Mouse (Mus musculus) myocyte (in vitro differentiated cells): ENCODE measurements around the gene Slc35f4.

ENCODE experiments used
- CEBPB ChIP-seq: IDR thresholded peaks from 2 replicates; pipeline ENCODE4 v1.6.1; 2011; ENCODE audit warnings: mild to moderate bottlenecking, moderate library complexity; ENCODE audit not compliant: poor library complexity, insufficient read depth, severe bottlenecking
- E2F4 ChIP-seq: IDR thresholded peaks from one replicate; pipeline ENCODE4 v1.6.1; 2011; ENCODE audit warnings: mild to moderate bottlenecking, control low read depth, moderate library complexity; ENCODE audit not compliant: insufficient read depth
- MAX ChIP-seq: IDR thresholded peaks from one replicate; pipeline ENCODE4 v1.6.1; 2011; ENCODE audit warnings: low read depth, mild to moderate bottlenecking, control low read depth
- MYOD1 ChIP-seq, 3 experiments: IDR thresholded peaks; one replicate each; pipeline ENCODE4 v1.6.1; 2011; ENCODE audit warnings: control low read depth in 2 of 3, low read depth in 2 of 3, mild to moderate bottlenecking in 2 of 3, moderate library complexity in 1 of 3; ENCODE audit not compliant: insufficient read length in 2 of 3, control insufficient read depth in 1 of 3
- MYOG ChIP-seq, 3 experiments: IDR thresholded peaks; one replicate each; pipeline ENCODE4 v1.6.1; 2011; ENCODE audit warnings: control low read depth in 2 of 3, low read depth in 2 of 3, mild to moderate bottlenecking in 2 of 3; ENCODE audit not compliant: insufficient read length in 2 of 3, control insufficient read depth in 1 of 3, insufficient read depth in 1 of 3
- POLR2A ChIP-seq: IDR thresholded peaks from one replicate; pipeline ENCODE4 v1.6.1; 2011; ENCODE audit warnings: low read depth, mild to moderate bottlenecking, control low read depth, moderate library complexity; ENCODE audit not compliant: insufficient read length
- POLR2AphosphoS2 ChIP-seq: IDR thresholded peaks from one replicate; pipeline ENCODE4 v1.6.1; 2011; ENCODE audit warnings: low read depth, control low read depth; ENCODE audit not compliant: insufficient read length
- REST ChIP-seq: IDR thresholded peaks from one replicate; pipeline ENCODE4 v1.6.1; 2011; ENCODE audit warnings: mild to moderate bottlenecking, control low read depth, moderate library complexity; ENCODE audit not compliant: insufficient read depth, insufficient read length
- TCF12 ChIP-seq: IDR thresholded peaks from one replicate; pipeline ENCODE4 v1.6.1; 2011; ENCODE audit warnings: mild to moderate bottlenecking, control low read depth; ENCODE audit not compliant: poor library complexity, insufficient read depth, severe bottlenecking
- TCF3 ChIP-seq: IDR thresholded peaks from one replicate; pipeline ENCODE4 v1.6.1; 2011; ENCODE audit warnings: low read depth, control low read depth; ENCODE audit not compliant: insufficient read length
- USF1 ChIP-seq: IDR thresholded peaks from one replicate; pipeline ENCODE4 v1.6.1; 2011; ENCODE audit warnings: low read depth, mild to moderate bottlenecking, control low read depth, moderate library complexity

DNA sequence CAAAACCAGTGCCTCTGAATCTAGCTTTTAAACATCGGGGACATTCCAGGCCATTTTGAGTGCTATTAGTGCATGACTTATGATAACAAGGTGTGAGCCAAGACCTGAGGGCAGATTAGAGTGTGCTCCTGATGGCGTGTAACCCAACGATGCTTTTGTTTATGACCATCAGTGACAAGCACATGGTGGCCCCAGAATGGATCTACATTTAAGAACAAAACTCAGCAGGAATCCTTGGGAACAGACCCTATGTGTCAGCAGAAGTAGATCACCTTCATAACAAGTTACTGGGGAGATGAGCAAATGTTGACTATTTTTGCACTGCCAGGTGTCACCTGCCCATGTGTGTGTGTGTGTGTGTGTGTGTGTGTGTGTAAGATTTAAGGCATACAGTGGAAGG lies 218.0 kb downstream of the Slc35f4 start:
- TF ChIP-seq POLR2A = no peak
- no peak for TF ChIP-seq USF1
- TF ChIP-seq MYOG (IDR thresholded peaks at IDR 0.05; ENCODE audit: control insufficient read depth in 1 of 3, insufficient read depth in 1 of 3, insufficient read length in 2 of 3, low read depth in 2 of 3) = no peak
- no peak for TF ChIP-seq MAX
- no peak for TF ChIP-seq MYOD1 (IDR thresholded peaks at IDR 0.05; ENCODE audit: control insufficient read depth in 1 of 3, insufficient read length in 2 of 3, low read depth in 2 of 3)
- TF ChIP-seq POLR2AphosphoS2 = no peak
- TF ChIP-seq TCF3 = no peak
- no peak for TF ChIP-seq E2F4
- no peak for TF ChIP-seq TCF12
- TF ChIP-seq CEBPB = no peak
- no peak for TF ChIP-seq REST
